Mouse (Mus musculus) neural tube, embryonic 14.5 days (tissue): ENCODE measurements around the gene Vmn1r116. TPM values are rescaled to one million over a fixed set of nuclear protein-coding genes. Genes with fewer than 3 reads are reported as not detected.
"Not testable (repeated sequence)": the region's sequence is repeated elsewhere in the genome, so short reads cannot be mapped to it uniquely, and the experiment has no call there.

Experiments
- ATAC-seq: fragments of 200-750 bp; cut with Nextera tagmentation; 2 replicates; pipeline ENCODE4 v1.8.0; 2017; ENCODE audit warnings: low read depth, mild to moderate bottlenecking, moderate TSS enrichment, moderate library complexity
- H3K27ac ChIP-seq: fragments of 300-500 bp; sonication (generic); 2 replicates; pipeline ENCODE4 v1.5.1; 2014; ENCODE audit warnings: low read depth, mild to moderate bottlenecking, control low read depth, low read length, moderate library complexity, mixed read lengths
- H3K27me3 ChIP-seq: fragments of 300-500 bp; sonication (generic); 2 replicates; pipeline ENCODE4 v1.6.1; 2014; ENCODE audit warnings: low read length; ENCODE audit not compliant: control insufficient read depth, insufficient read depth
- H3K36me3 ChIP-seq: fragments of 300-500 bp; sonication (generic); 2 replicates; pipeline ENCODE4 v1.6.1; 2014; ENCODE audit warnings: low read length, mixed read lengths; ENCODE audit not compliant: control insufficient read depth, insufficient read depth
- H3K4me1 ChIP-seq: fragments of 300-500 bp; sonication (generic); 2 replicates; pipeline ENCODE4 v1.6.1; 2014; ENCODE audit warnings: low read length; ENCODE audit not compliant: control insufficient read depth, insufficient read depth
- H3K4me2 ChIP-seq: fragments of 300-500 bp; sonication (generic); 2 replicates; pipeline ENCODE4 v1.6.1; 2014; ENCODE audit warnings: mild to moderate bottlenecking, low read depth, low read length, control low read depth
- H3K4me3 ChIP-seq: fragments of 300-500 bp; sonication (generic); 2 replicates; pipeline ENCODE4 v1.5.1; 2014; ENCODE audit warnings: low read depth, low read length, control low read depth, mixed read lengths
- H3K9ac ChIP-seq: fragments of 300-500 bp; sonication (generic); replicated peaks from 2 replicates; pipeline ENCODE4 v1.6.1; 2014; ENCODE audit warnings: low read depth, mild to moderate bottlenecking, control low read depth, low read length, mixed read lengths
- H3K9me3 ChIP-seq: fragments of 300-500 bp; sonication (generic); 2 replicates; pipeline ENCODE4 v1.6.1; 2016; ENCODE audit warnings: low read length; ENCODE audit not compliant: control insufficient read depth
- WGBS: fragments of 180-500 bp; shearing (Covaris S2); extraction: QIAGEN DNeasy Blood & Tissue Kit; methylation state at CpG from one replicate; pipeline ENCODE4 v1.1.7; 2014; 5-methylcytosine and 5-hydroxymethylcytosine counted together
- polyA plus RNA-seq: library from polyadenylated mRNA; unstranded; fragments of >200 nt; fragmentation: Nextera tagmentation; extraction: Ambion mirVana; gene quantifications from 2 replicates; pipeline ENCODE4 v1.2.1, GENCODE M21; 2014

Vmn1r116 gene
- polyA plus RNA-seq, result not detected in 2 replicates

DNA sequence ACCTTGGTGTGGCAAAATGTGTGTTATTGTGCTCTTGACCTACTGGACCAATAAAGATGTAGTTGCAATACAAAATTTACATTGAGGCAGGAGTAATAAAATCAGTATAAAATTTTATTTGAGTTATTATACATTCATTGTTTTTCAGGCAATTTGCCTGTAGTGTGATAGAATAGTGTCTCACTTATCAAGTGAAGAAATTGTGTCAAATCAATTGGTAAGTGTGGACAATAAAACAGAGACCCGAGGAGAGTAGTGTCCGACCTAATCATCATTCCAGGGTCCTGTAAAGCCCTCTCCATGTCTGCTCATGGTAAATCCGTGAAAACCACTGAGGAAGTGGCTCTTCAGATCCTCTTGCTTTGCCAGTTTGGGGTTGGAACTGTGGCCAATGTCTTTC, at the start of gene Vmn1r116:
Gene Vmn1r116, plus strand, starts transcription at position 301 of the 400 bp plus-strand sequence.
- not testable (repeated sequence) for H3K27me3 ChIP-seq, H3K4me2 ChIP-seq, H3K4me1 ChIP-seq, H3K9me3 ChIP-seq, H3K36me3 ChIP-seq, ATAC-seq, H3K27ac ChIP-seq, H3K9ac ChIP-seq, H3K4me3 ChIP-seq
- 48% methylated on average over 3 of the region's 3 CpGs for WGBS

- WGBS, result 81% methylated on average over 1 of the region's 3 CpGs
- not testable (repeated sequence) for H3K4me3 ChIP-seq, H3K27ac ChIP-seq, H3K36me3 ChIP-seq, H3K9me3 ChIP-seq, H3K27me3 ChIP-seq, ATAC-seq, H3K9ac ChIP-seq, H3K4me2 ChIP-seq, H3K4me1 ChIP-seq
Observed at GRCm38 (mm10) chr7:20844885-20845284, 27.2 kb upstream of the Vmn1r116 start, which contains the start of gene Vmn1r115. Gene Vmn1r115 (minus strand): TSS chr7:20844985.

DNA sequence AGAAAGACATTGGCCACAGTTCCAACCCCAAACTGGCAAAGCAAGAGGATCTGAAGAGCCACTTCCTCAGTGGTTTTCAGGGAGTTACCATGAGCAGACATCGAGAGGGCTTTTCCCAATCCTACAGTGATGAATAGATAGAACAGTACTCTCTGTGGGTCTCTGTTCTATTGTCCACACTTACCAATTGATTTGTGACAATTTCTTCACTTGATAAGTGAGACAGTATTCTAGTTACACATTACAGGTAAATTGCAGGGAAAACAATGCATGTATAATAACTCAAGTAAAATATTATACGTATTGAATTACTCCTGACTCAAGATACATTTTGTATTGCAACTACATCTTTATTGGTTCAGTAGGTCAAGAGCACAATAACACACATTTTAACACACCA, 12.0 kb downstream of the Vmn1r116 start, which contains the start of gene Vmn1r117:
Gene Vmn1r117, minus strand, starts transcription at position 101 of the 400 bp plus-strand sequence.
- H3K36me3 ChIP-seq, result not testable (repeated sequence)

DNA sequence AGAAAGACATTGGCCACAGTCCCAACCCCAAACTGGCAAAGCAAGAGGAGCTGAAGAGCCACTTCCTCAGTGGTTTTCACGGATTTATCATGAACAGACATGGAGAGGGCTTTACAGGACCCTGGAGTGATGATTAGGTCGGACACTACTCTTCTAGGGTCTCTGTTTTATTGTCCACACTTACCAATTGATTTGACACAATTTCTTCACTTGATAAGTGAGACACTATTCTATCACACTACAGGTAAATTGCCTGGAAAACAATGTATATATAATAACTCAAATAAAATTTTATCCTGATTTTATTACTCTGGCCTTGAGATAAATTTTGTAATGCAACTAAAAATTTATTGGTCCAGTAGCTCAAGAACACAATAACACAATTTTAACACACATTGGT, 40.2 kb downstream of the Vmn1r116 start, which contains the start of gene Vmn1r118:
Gene Vmn1r118, minus strand, starts transcription at position 101 of the 400 bp plus-strand sequence.
- H3K27ac ChIP-seq, H3K4me1 ChIP-seq, H3K36me3 ChIP-seq, H3K9ac ChIP-seq, H3K27me3 ChIP-seq, ATAC-seq, H3K4me2 ChIP-seq, H3K9me3 ChIP-seq, H3K4me3 ChIP-seq: not testable (repeated sequence)
- WGBS, result no CpG with 5 or more reads among the region's 2 CpGs

More for the DNA sequence above, 12.0 kb downstream of the Vmn1r116 start, which contains the start of gene Vmn1r117:
- H3K4me2 ChIP-seq, H3K4me3 ChIP-seq, H3K27ac ChIP-seq, ATAC-seq, H3K4me1 ChIP-seq, H3K9ac ChIP-seq, H3K9me3 ChIP-seq, H3K27me3 ChIP-seq: not testable (repeated sequence)
- WGBS, result no CpG with 5 or more reads among the region's 2 CpGs

Other genes starting within 250 kb of the Vmn1r116 start
- gene Vmn1r107, start 203.3 kb upstream of the Vmn1r116 start, polyA plus RNA-seq, result not detected in 2 replicates
- not detected in 2 replicates for gene Vmn1r111, start 169.0 kb upstream of the Vmn1r116 start, polyA plus RNA-seq
- gene Gm10668, start 141.6 kb upstream of the Vmn1r116 start, polyA plus RNA-seq, result not detected in 2 replicates
- gene Vmn1r112, start 101.1 kb upstream of the Vmn1r116 start, polyA plus RNA-seq, result not detected in 2 replicates
- not detected in 2 replicates for gene Vmn1r113, start 85.0 kb upstream of the Vmn1r116 start, polyA plus RNA-seq
- not detected in 2 replicates for gene Vmn1r114, start 60.1 kb upstream of the Vmn1r116 start, polyA plus RNA-seq
- gene Vmn1r115, start 27.3 kb upstream of the Vmn1r116 start, polyA plus RNA-seq, result not detected in 2 replicates
- not detected in 2 replicates for gene Vmn1r117, start 11.9 kb downstream of the Vmn1r116 start, polyA plus RNA-seq
- not detected in 2 replicates for gene Vmn1r118, start 40.1 kb downstream of the Vmn1r116 start, polyA plus RNA-seq
- not detected in 2 replicates for gene Vmn1r119, start 140.2 kb downstream of the Vmn1r116 start, polyA plus RNA-seq
- not detected in 2 replicates for gene Vmn1r120, start 181.5 kb downstream of the Vmn1r116 start, polyA plus RNA-seq
- gene Vmn1r121, start 226.3 kb downstream of the Vmn1r116 start, polyA plus RNA-seq, result not detected in 2 replicates